Comparison of ENCODE assay signal across 12 mouse cellular contexts in genomic region chr10:105403931-105404330, GRCm38 (mm10).
"Had no signal": no experiment of that assay in that cellular context is flagged by ENCODE, and none has a peak within 500 bp of the region (broad histone marks: within the 10 kb centered on the region; RNA-seq: fewer than 3 reads in every experiment).

No protein-coding gene starts in this region.

- H3K27me3 ChIP-seq: intestine, embryonic 15.5 days; limb, embryonic 13.5 days; lung, embryonic 15.5 days; midbrain, embryonic 13.5 days; neural tube, embryonic 15.5 days had no signal

- ATAC-seq: intestine, embryonic 15.5 days; midbrain, embryonic 13.5 days had no signal

- H3K36me3 ChIP-seq: intestine, embryonic 15.5 days; lung, embryonic 15.5 days; midbrain, embryonic 13.5 days; neural tube, embryonic 15.5 days had no signal

- H3K4me1 ChIP-seq: intestine, embryonic 15.5 days; limb, embryonic 13.5 days; lung, embryonic 15.5 days had no signal

- H3K4me2 ChIP-seq: intestine, embryonic 15.5 days; limb, embryonic 13.5 days; liver, embryonic 11.5 days; lung, embryonic 15.5 days; midbrain, embryonic 13.5 days; neural tube, embryonic 15.5 days had no signal

- H3K27ac ChIP-seq: intestine, embryonic 15.5 days; limb, embryonic 13.5 days; lung, embryonic 15.5 days; midbrain, embryonic 13.5 days; neural tube, embryonic 15.5 days had no signal

- H3K9me3 ChIP-seq: intestine, embryonic 15.5 days; limb, embryonic 13.5 days; lung, embryonic 15.5 days; midbrain, embryonic 13.5 days; neural tube, embryonic 15.5 days had no signal

- H3K9ac ChIP-seq: intestine, embryonic 15.5 days; limb, embryonic 13.5 days; lung, embryonic 15.5 days; midbrain, embryonic 13.5 days; neural tube, embryonic 15.5 days had no signal

- DNase-seq: kidney, postnatal 25 days; left cerebral cortex, postnatal 4 days; right cerebral cortex, adult 18-20 months; right cerebral cortex, postnatal 25 days; thymus, postnatal 36 days had no signal

- H3K4me3 ChIP-seq: intestine, embryonic 15.5 days; limb, embryonic 13.5 days; lung, embryonic 15.5 days; midbrain, embryonic 13.5 days; myocyte; neural tube, embryonic 15.5 days had no signal
